Mouse (Mus musculus) myocyte (in vitro differentiated cells): ENCODE measurements at regions not wholly inside any gene's neighbourhood (a gene's known extent, or its start where the extent isn't known, plus 50 kb on each side); places are given as distances from the start of the nearest gene placed in this dataset.

Experiments used
- CEBPB ChIP-seq: IDR thresholded peaks from 2 replicates; pipeline ENCODE4 v1.6.1; 2011; ENCODE audit warnings: mild to moderate bottlenecking, moderate library complexity; ENCODE audit not compliant: poor library complexity, insufficient read depth, severe bottlenecking
- MAX ChIP-seq: IDR thresholded peaks from one replicate; pipeline ENCODE4 v1.6.1; 2011; ENCODE audit warnings: low read depth, mild to moderate bottlenecking, control low read depth
- POLR2A ChIP-seq: IDR thresholded peaks from one replicate; pipeline ENCODE4 v1.6.1; 2011; ENCODE audit warnings: low read depth, mild to moderate bottlenecking, control low read depth, moderate library complexity; ENCODE audit not compliant: insufficient read length
- POLR2AphosphoS2 ChIP-seq: IDR thresholded peaks from one replicate; pipeline ENCODE4 v1.6.1; 2011; ENCODE audit warnings: low read depth, control low read depth; ENCODE audit not compliant: insufficient read length
- TCF3 ChIP-seq: IDR thresholded peaks from one replicate; pipeline ENCODE4 v1.6.1; 2011; ENCODE audit warnings: low read depth, control low read depth; ENCODE audit not compliant: insufficient read length
- USF1 ChIP-seq: IDR thresholded peaks from one replicate; pipeline ENCODE4 v1.6.1; 2011; ENCODE audit warnings: low read depth, mild to moderate bottlenecking, control low read depth, moderate library complexity

DNA sequence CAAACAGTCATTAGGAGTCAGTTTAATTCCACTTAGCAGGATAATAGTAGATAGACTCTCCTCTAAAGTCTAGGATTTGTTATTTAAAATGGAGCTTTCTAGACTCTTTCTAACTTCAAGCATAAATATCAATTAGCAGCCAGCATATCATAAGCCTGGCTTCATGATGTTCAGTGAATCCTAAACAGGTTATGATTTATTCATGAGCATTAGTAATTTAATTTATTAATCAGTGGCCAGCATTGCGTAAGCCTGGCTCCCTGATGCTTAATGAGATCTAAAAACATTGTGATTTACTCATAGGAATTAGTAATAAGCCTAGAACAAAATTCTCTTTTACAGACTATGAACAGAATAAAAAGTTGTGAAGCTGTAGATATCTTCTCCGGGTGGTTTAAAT is 64.6 kb upstream of the Rmdn2 start:
- TF ChIP-seq POLR2A (no peak), POLR2AphosphoS2 (no peak), TCF3 (no peak), USF1 (no peak), CEBPB (peak; percentile 44; the same call in 1 of the 2 replicates), MAX (no peak)
